Mouse (Mus musculus): ENCODE results near the gene Dock11. TPM values are rescaled to one million over a fixed set of nuclear protein-coding genes. Genes with fewer than 3 reads are reported as not detected.

Gene Dock11
- 1 to 10 TPM; 7.6 to 7.8 TPM for total RNA-seq (2021)
- long read RNA-seq, experiment 1 = 0 reads
- long read RNA-seq, experiment 2 = 0 reads

DNA sequence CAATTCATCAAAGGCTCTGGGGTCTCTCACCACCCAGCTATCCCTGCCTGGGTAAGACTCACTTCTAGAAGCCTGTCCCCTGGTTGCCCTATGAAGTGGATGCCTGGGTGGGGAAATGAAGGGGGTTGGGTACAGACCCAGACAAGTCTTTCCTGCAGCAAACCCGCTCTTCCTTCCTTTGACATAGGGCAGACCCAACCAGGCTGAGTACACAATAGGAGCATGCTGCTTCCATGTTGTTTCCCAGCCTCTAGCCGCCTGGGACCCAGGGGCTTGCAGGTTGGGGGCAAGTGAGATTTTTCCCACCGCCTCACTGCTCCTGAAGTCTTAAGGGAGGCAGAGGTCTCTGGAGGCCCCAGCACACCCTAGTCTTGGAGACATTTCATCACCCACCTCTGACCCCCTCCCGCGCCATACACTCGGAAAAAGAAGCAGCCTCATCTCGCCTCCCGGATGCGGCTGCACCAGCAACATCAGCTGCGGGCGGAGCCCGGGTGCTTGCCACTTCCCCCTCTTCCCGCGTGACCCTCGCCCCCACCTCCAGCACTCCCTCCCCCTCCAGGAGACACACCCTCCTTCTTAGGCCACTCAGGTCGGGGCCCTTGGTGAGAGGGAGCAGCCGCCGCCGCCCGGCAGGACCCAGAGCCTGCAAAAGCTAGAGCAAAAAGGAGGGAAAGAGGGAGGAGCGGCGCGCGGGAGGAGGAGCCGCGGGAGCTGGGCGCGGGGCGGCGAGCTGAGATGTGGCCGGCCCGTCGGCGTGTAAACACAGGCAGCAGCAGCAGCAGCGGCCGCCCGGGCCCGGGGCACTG is at the start of gene Dock11:
Gene Dock11, plus strand, starts transcription at position 746 of the 809 bp plus-strand sequence.
- intact Hi-C loops (cut with DNase I) = no loop called here
- peak; percentile 13 to 32 for DNase-seq (ENCODE audit: low spot score in 2 of 2)

GRCm38 (mm10) chrX:35879703-35880102 is 8.9 kb upstream of the Dock11 start:
- intact Hi-C loops (cut with DNase I) = loop anchor here (5.0 kb wide), 1 partner anchor 118 kb away; no protein-coding TSS in a partner anchor
- peak in 1 of 2 experiments; percentile 6 for DNase-seq (ENCODE audit: low spot score in 2 of 2)

DNA sequence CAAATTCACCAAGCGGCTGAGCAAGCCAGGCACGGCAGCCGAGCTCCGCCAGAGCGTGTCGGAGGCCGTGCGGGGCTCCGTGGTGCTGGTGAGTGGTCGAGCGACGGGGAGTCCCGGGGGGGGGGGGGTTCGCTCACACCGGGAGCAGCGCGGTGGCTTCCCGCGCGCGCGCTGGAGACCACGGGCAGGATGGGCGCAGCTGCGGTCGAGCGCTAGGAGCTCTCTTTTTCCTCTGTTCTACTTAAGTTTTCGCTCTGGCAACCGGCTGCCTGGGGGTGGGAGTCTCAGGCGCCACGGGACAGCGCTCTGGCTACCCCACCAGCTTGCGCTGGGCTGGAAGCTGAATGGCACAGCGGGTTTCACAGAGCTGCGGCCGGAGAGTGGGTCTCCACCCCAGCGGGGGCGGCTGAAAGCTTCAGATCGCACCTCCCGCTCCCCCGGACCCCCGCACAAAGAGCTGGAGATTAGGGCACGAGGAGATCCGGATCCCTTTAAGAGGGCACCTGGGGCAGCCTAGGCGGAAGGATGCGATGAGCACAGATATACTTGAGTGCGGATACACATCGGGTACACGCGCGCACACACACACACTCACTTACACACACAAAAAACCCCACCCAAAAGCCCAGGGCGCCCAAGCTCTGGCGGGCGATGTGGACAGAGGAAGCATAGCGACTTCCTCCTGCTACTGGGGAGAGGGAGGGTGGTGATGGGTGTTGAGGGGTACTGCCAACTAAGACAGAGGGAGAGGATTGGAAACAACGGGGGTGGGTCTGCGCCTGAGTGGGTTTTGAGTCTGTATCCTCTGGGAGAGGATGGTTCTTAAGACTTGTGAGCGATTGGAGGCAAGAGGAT is 540 bp downstream of the Dock11 start:
- peak in 1 of 2 experiments; percentile 8 for DNase-seq (ENCODE audit: low spot score in 2 of 2)
- intact Hi-C loops (cut with DNase I) = no loop called here

- DNase-seq (ENCODE audit: low spot score in 2 of 2) = peak in 1 of 2 experiments; percentile 3
- intact Hi-C loops (cut with DNase I) = no loop called here
Measured at GRCm38 (mm10) chrX:35889800-35890106, 1.1 kb downstream of the Dock11 start.

GRCm38 (mm10) chrX:35891534-35892125 is 3.0 kb downstream of the Dock11 start:
- intact Hi-C loops (cut with DNase I) = no loop called here
- DNase-seq (ENCODE audit: low spot score in 2 of 2) = no peak

DNA sequence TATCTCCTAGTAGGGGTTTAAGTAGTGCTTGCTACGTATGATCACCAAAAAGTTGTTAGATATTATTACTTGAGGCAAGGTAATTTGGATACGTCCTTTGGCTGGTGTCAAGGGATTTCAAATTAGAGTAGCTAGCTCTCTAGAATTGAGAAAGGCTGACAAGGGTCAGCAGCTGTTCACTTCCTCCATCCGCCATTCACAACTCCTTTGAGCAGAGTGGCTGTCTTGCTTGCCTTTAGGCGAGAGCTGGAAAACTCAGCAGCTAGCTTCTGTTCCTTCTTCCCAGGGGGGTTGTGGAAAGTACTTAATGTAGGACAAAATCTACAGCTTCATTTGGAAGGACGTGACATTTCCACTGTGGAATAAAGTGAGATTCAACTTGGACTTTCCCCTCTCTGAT is 3.7 kb downstream of the Dock11 start:
- intact Hi-C loops (cut with DNase I) = no loop called here
- no peak for DNase-seq (ENCODE audit: low spot score in 2 of 2)

DNA sequence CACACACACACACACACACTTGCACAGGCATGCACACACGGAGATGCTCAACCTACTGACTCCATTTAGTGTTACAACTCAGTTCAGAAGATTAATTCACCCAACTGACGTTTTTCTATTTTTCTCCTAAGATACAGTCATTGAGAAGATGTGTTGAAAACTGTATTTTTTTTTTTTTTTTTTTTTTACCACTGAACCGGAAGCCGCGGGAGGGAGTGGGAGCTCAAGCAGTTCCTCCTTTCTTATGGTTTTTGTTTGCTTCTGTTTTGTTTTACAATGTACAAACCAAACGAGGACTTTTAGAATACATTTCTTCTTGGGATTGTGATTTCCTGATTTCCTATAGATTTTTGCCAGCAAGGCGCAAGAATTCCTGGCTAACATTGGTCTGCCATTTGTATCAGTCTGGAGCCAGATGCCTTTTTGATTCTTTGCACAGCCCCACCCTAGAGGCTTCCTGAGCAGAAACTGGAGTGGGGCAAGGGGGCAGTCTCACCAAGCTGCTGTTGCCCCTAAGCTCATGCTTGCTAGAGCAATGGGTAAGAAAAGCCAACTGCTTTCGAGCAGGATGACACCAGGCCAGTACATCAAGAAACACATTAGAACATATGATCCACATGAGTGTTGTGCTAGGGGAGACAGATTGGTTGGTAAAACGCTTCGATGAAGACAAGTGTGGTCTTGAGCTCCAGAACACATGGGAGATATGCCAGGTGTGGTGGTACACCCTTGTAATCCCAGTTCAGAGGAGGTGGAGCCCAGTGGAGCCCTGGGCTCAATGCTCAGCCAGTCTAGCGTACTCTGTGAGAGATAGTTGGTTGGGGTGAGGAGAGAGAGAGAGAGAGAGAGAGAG is 9.2 kb downstream of the Dock11 start:
- intact Hi-C loops (cut with DNase I) = no loop called here
- DNase-seq (ENCODE audit: low spot score in 2 of 2) = no peak

DNA sequence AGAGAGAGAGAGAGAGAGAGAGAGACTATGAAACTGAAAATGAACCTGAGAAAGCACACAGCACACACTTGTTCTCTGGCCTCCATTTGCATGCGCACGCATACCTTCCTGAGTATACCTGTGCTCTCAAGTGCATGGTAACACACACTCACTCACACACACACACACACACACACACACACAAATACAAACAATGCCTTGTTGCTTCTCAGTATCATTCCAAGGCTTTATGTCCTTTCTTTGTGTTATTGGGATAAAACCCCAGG is 9.8 kb downstream of the Dock11 start:
- DNase-seq (ENCODE audit: low spot score in 2 of 2) = no peak
- intact Hi-C loops (cut with DNase I) = no loop called here

GRCm38 (mm10) chrX:35904352-35904751 is 15.7 kb downstream of the Dock11 start:
- intact Hi-C loops (cut with DNase I) = no loop called here

GRCm38 (mm10) chrX:35906696-35907330 is 18.2 kb downstream of the Dock11 start:
- DNase-seq (ENCODE audit: low spot score in 2 of 2) = no peak
- intact Hi-C loops (cut with DNase I) = no loop called here

More at GRCm38 (mm10) chrX:35904352-35904751, 15.7 kb downstream of the Dock11 start:
- DNase-seq (ENCODE audit: low spot score in 2 of 2) = no peak

DNA sequence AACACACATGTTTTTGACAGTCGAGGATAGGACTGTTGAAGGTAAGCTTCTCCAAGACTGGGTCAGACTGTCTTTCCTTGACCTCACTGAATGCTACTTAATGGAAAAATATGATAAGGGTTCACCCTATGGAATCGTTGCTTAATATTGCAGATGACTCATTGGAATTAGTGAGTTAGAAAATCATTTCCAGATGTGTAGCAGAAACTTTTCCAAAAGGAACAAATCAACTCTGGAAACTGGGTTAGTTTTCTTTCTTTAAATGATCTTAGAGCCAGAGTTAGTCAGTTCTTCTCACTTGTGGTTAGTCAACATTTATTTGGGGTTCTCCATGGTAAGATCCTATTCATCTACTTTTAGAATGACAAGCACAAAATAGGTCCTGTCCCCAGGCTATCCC is 30.9 kb downstream of the Dock11 start:
- intact Hi-C loops (cut with DNase I) = no loop called here
- no peak for DNase-seq (ENCODE audit: low spot score in 2 of 2)

GRCm38 (mm10) chrX:35920096-35920607 is 31.5 kb downstream of the Dock11 start:
- DNase-seq (ENCODE audit: low spot score in 2 of 2) = no peak
- intact Hi-C loops (cut with DNase I) = no loop called here

DNA sequence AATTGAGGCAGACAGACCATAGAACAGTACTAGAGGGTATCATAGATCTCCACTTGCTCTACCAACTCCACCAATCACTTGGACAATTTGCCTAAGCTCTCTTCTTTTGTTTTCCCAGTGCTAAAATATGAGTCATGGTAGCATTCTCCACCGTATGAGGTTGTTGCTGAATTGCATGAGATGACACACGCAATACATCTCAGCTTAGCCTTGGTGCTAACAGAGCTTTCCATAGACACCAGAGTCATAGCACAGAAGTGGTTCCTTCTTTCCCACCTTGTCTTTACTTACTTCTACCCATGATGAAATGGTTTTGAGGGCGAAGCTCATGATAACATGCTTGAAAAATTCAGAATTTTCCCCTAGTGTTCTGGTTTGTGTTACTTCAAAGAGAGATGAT is 33.3 kb downstream of the Dock11 start:
- no peak for DNase-seq (ENCODE audit: low spot score in 2 of 2)
- intact Hi-C loops (cut with DNase I) = no loop called here

DNA sequence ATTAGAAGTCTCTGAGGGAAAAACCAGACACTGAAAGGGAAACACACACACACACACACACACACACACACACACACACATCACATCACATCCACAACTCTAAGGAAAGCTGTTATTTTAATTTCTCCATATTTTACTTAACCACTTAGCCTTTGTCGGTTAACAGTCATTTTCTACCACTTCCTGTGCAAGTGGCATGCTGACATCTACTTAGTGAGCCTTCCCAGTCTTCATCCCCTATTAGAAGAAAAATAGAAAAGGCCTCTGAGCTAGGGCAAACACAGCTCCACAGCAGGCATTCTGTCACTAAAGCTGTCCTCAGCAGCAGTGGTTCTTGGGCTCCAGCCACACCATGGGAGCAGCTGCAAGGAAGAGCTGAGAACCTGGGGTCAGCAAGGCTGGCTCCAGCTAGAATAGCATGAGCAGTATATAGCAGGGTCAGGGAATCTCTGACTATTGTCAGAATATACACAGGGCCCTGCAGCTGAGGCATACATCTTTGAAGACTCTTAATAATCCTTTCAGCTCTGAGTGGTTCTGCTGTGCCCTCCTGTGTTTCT is 36.2 kb downstream of the Dock11 start:
- DNase-seq (ENCODE audit: low spot score in 2 of 2) = no peak
- intact Hi-C loops (cut with DNase I) = no loop called here

- intact Hi-C loops (cut with DNase I) = no loop called here
- no peak for DNase-seq (ENCODE audit: low spot score in 2 of 2)
Measured at GRCm38 (mm10) chrX:35930094-35930933, 41.7 kb downstream of the Dock11 start.

DNA sequence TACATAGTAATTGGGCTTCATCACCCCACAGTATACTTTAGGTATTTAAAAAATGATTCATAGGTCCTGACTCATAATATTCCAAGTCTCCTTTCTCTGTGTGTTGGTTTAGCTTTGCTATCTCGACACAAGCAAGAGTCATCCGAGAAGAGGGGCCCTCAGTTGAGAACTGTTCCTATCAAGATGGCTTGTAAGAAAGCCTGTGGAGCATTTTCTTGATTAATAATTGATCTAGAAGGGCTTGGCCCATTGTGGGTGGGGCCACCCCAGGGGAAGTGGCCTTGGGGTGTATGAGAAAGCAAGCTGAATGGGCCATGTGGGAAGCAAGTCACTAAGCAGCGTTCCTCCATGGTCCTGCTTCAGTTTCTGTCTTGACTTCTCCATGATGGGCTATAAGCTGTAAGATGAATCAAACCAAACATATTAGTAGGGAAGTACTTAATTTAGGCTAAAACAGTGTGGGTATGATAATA is 42.3 kb downstream of the Dock11 start:
- DNase-seq (ENCODE audit: low spot score in 2 of 2) = no peak
- intact Hi-C loops (cut with DNase I) = no loop called here

GRCm38 (mm10) chrX:35931945-35932344 is 43.3 kb downstream of the Dock11 start:
- no peak for DNase-seq (ENCODE audit: low spot score in 2 of 2)
- intact Hi-C loops (cut with DNase I) = no loop called here

DNA sequence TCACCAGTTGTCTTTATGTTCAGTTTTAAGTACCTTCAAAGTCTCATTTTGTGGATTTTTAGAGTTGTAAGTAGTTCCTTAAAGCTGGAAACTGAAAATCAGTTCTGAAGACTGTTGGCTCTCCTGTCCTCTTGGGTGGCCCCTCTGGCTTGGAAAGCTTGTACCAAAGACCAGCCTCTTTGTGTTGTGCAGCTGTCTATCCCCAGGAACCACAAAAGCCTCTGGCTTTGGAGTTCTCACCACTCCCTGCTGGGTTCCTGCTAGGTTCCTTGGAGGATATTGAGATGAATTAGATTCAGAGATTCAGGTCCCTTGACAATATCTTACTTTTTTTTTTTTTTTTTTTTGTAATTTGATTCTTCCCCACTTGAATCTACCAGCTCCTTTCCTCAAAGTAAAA is 44.3 kb downstream of the Dock11 start:
- DNase-seq (ENCODE audit: low spot score in 2 of 2) = no peak
- intact Hi-C loops (cut with DNase I) = no loop called here

Data from left cerebral cortex, postnatal 14 days (tissue).